Mouse (Mus musculus): ENCODE data around the gene Runx1.

- TF ChIP-seq CTCF (IDR thresholded peaks at IDR 0.05; ENCODE audit: insufficient read depth, low read depth, low read length) (no peak), POLR2A (IDR thresholded peaks at IDR 0.05; ENCODE audit: insufficient read depth, low read depth, low read length) (no peak)
Measured at GRCm38 (mm10) chr16:92823381-92823862, 2.5 kb downstream of the Runx1 start.

Measured in olfactory bulb, adult 2 months (tissue).